Mouse (Mus musculus) myocyte (in vitro differentiated cells): ENCODE results near the gene Bmp2k.

Experiments
- CEBPB ChIP-seq: IDR thresholded peaks from 2 replicates; pipeline ENCODE4 v1.6.1; 2011; ENCODE audit warnings: mild to moderate bottlenecking, moderate library complexity; ENCODE audit not compliant: poor library complexity, insufficient read depth, severe bottlenecking
- E2F4 ChIP-seq: IDR thresholded peaks from one replicate; pipeline ENCODE4 v1.6.1; 2011; ENCODE audit warnings: mild to moderate bottlenecking, control low read depth, moderate library complexity; ENCODE audit not compliant: insufficient read depth
- MAX ChIP-seq: IDR thresholded peaks from one replicate; pipeline ENCODE4 v1.6.1; 2011; ENCODE audit warnings: low read depth, mild to moderate bottlenecking, control low read depth
- MYOD1 ChIP-seq, 3 experiments: IDR thresholded peaks; one replicate each; pipeline ENCODE4 v1.6.1; 2011; ENCODE audit warnings: control low read depth in 2 of 3, low read depth in 2 of 3, mild to moderate bottlenecking in 2 of 3, moderate library complexity in 1 of 3; ENCODE audit not compliant: insufficient read length in 2 of 3, control insufficient read depth in 1 of 3
- MYOG ChIP-seq, 3 experiments: IDR thresholded peaks; one replicate each; pipeline ENCODE4 v1.6.1; 2011; ENCODE audit warnings: control low read depth in 2 of 3, low read depth in 2 of 3, mild to moderate bottlenecking in 2 of 3; ENCODE audit not compliant: insufficient read length in 2 of 3, control insufficient read depth in 1 of 3, insufficient read depth in 1 of 3
- POLR2A ChIP-seq: IDR thresholded peaks from one replicate; pipeline ENCODE4 v1.6.1; 2011; ENCODE audit warnings: low read depth, mild to moderate bottlenecking, control low read depth, moderate library complexity; ENCODE audit not compliant: insufficient read length
- POLR2AphosphoS2 ChIP-seq: IDR thresholded peaks from one replicate; pipeline ENCODE4 v1.6.1; 2011; ENCODE audit warnings: low read depth, control low read depth; ENCODE audit not compliant: insufficient read length
- SRF ChIP-seq: IDR thresholded peaks from one replicate; pipeline ENCODE4 v1.6.1; 2011; ENCODE audit warnings: low read depth; ENCODE audit not compliant: control insufficient read depth, insufficient read length
- USF1 ChIP-seq: IDR thresholded peaks from one replicate; pipeline ENCODE4 v1.6.1; 2011; ENCODE audit warnings: low read depth, mild to moderate bottlenecking, control low read depth, moderate library complexity

- TF ChIP-seq POLR2A (no peak), MAX (no peak), MYOG (IDR thresholded peaks at IDR 0.05; ENCODE audit: control insufficient read depth in 1 of 3, insufficient read depth in 1 of 3, insufficient read length in 2 of 3, low read depth in 2 of 3) (no peak), USF1 (no peak), MYOD1 (IDR thresholded peaks at IDR 0.05; ENCODE audit: control insufficient read depth in 1 of 3, insufficient read length in 2 of 3, low read depth in 2 of 3) (no peak), SRF (no peak), POLR2AphosphoS2 (no peak), E2F4 (no peak), CEBPB (no peak)
These were observed 91.9 kb downstream of the Bmp2k start for GRCm38 (mm10) chr5:97089426-97089825.
